In the genomic region with DNA sequence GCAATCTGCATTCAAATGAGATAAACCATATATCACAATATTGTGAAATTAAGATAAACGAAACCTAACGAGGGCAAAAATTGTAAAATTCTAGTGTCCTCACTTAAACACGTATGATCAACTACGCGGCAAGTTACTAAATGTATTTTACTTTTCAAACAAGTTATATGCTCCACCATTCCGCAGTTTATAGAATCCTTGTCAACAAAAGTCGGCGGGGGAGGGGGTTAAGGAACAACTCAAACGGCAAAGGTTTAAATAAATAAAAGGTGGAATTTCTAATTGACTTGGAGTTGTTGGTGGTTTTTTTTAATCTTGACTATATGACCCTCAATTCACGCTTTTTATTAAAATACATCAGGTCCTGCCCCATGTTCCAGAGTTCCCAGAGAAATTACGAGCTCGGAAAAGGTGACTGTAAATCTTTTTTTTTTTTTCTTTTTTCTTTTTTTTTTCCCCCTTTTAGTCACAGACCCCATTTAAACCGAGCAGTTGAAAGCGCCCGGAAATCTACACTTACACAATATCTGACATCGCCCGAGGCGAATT, we compare ENCODE assay signal across 8 mouse cellular contexts. TPM values are rescaled to one million over a fixed set of nuclear protein-coding genes. Genes with fewer than 3 reads are reported as not detected.
DNase-seq lines count a peak whose midpoint lies in the region; ATAC-seq lines count a peak whose summit lies in the region.

No protein-coding gene starts in this region.

- no peaks in the 10 kb centered on the region for H3K36me3 ChIP-seq in heart, embryonic 11.5 days (ENCODE audit: control insufficient read depth, insufficient read depth, low read length)
- no peaks in the 10 kb centered on the region for H3K36me3 ChIP-seq in embryonic facial prominence, embryonic 11.5 days (replicated peaks; ENCODE audit: control insufficient read depth, insufficient read depth, low read depth, low read length)
- no peaks in the 10 kb centered on the region for H3K36me3 ChIP-seq in limb, embryonic 13.5 days

- ATAC-seq in heart, embryonic 11.5 days (replicated peaks; ENCODE audit: insufficient number of reproducible peaks, low FRiP score, low TSS enrichment): no peak
- ATAC-seq in embryonic facial prominence, embryonic 11.5 days (replicated peaks; ENCODE audit: insufficient number of reproducible peaks, low FRiP score, low TSS enrichment, low read depth): no peak
- no peak for ATAC-seq in limb, embryonic 13.5 days (ENCODE audit: low FRiP score, low read depth)

- peak overlapping the region; percentile 99 for H3K27ac ChIP-seq in heart, embryonic 11.5 days (ENCODE audit: low read depth, low read length)
- peak overlapping the region; percentile 88; the same call in 1 of the 2 replicates for H3K27ac ChIP-seq in embryonic facial prominence, embryonic 11.5 days (replicated peaks; ENCODE audit: low read depth, low read length)
- peak overlapping the region; percentile 94; the same call in 1 of the 2 replicates for H3K27ac ChIP-seq in limb, embryonic 13.5 days

- DNase-seq in heart, postnatal 14 days: no peak
- peak; percentile 82 for DNase-seq in 416B (ENCODE audit: low read depth)
- DNase-seq in embryonic facial prominence, embryonic 11.5 days (ENCODE audit: low spot score): peak; percentile 6
- DNase-seq in urinary bladder, postnatal 36 days (ENCODE audit: low spot score in 2 of 2): no peak
- DNase-seq in c-Kit-positive CD71-positive TER-119-positive erythroid progenitor cells, embryonic 14.5 days (ENCODE audit: low spot score): no peak
- DNase-seq in ovary, postnatal 14 days (ENCODE audit: low spot score): no peak

- H3K4me1 ChIP-seq in heart, embryonic 11.5 days (ENCODE audit: control insufficient read depth, insufficient read depth, low read length): 0 out of 2 replicates have a peak, but pooled peaks cover 7% of the 10 kb centered on the region
- no peaks in the 10 kb centered on the region; the same call in 1 of the 2 replicates for H3K4me1 ChIP-seq in embryonic facial prominence, embryonic 11.5 days (ENCODE audit: control insufficient read depth, insufficient read depth, low read length)
- H3K4me1 ChIP-seq in limb, embryonic 13.5 days: peaks cover 20% of the 10 kb centered on the region

- H3K4me3 ChIP-seq in heart, embryonic 11.5 days (ENCODE audit: low read depth, low read length): peak overlapping the region; percentile 95
- peak overlapping the region; percentile 74 for H3K4me3 ChIP-seq in embryonic facial prominence, embryonic 11.5 days (ENCODE audit: low read depth, low read length)
- peak overlapping the region; percentile 90 for H3K4me3 ChIP-seq in limb, embryonic 13.5 days

- intact Hi-C loops in heart, postnatal 14 days (cut with DNase I): loop anchor here (2.0 kb wide), 1 partner anchor 359 kb away; a partner anchor contains a TSS

- peak overlapping the region; percentile 86 for H3K4me2 ChIP-seq in heart, embryonic 11.5 days
- peak overlapping the region; percentile 80 for H3K4me2 ChIP-seq in embryonic facial prominence, embryonic 11.5 days (ENCODE audit: low read depth, low read length)
- H3K4me2 ChIP-seq in limb, embryonic 13.5 days (replicated peaks): peak overlapping the region; percentile 75

- H3K9ac ChIP-seq in heart, embryonic 11.5 days (ENCODE audit: low read depth, low read length): peak overlapping the region; percentile 98
- peak overlapping the region; percentile 89 for H3K9ac ChIP-seq in embryonic facial prominence, embryonic 11.5 days (replicated peaks; ENCODE audit: low read length)
- H3K9ac ChIP-seq in limb, embryonic 13.5 days: peak overlapping the region; percentile 93

- 5% methylated on average over 18 of the region's 18 CpGs for WGBS in heart, embryonic 11.5 days (ENCODE audit: insufficient replicate concordance)
- 6% methylated on average over 18 of the region's 18 CpGs for WGBS in embryonic facial prominence, embryonic 11.5 days
- 4% methylated on average over 18 of the region's 18 CpGs for WGBS in limb, embryonic 13.5 days

- no peaks in the 10 kb centered on the region for H3K9me3 ChIP-seq in heart, embryonic 11.5 days (replicated peaks; ENCODE audit: control insufficient read depth, low read length)
- no peaks in the 10 kb centered on the region for H3K9me3 ChIP-seq in embryonic facial prominence, embryonic 11.5 days (replicated peaks; ENCODE audit: control insufficient read depth, low read length)
- no peaks in the 10 kb centered on the region for H3K9me3 ChIP-seq in limb, embryonic 13.5 days

- no peaks in the 10 kb centered on the region for H3K27me3 ChIP-seq in heart, embryonic 11.5 days (ENCODE audit: control insufficient read depth, insufficient read depth, low read length)
- H3K27me3 ChIP-seq in embryonic facial prominence, embryonic 11.5 days (ENCODE audit: control insufficient read depth, insufficient read depth, low read length): no peaks in the 10 kb centered on the region
- no peaks in the 10 kb centered on the region for H3K27me3 ChIP-seq in limb, embryonic 13.5 days

RNA-seq across cellular contexts. Expression of a gene that starts 1.1 kb away (rescaled TPM):
- polyA plus RNA-seq in heart, embryonic 11.5 days (2014; fragmentation: Nextera tagmentation; extraction: Ambion mirVana): 48.4 and 51.3 TPM in 2 replicates
- total RNA-seq in heart, postnatal 14 days (2021): 10 to 100 TPM; 44.2 to 46.5 TPM
- polyA plus RNA-seq in embryonic facial prominence, embryonic 11.5 days (2014; fragmentation: Nextera tagmentation; extraction: Ambion mirVana): 47.0 and 48.4 TPM in 2 replicates
- 37.4 and 40.4 TPM in 2 replicates for polyA plus RNA-seq in limb, embryonic 13.5 days (2015; fragmentation: Nextera tagmentation; extraction: Ambion mirVana)

RNA-seq across cellular contexts. Expression of a gene that starts 33.3 kb away (rescaled TPM):
- 30.8 and 34.2 TPM in 2 replicates for polyA plus RNA-seq in heart, embryonic 11.5 days (2014; fragmentation: Nextera tagmentation; extraction: Ambion mirVana)
- 100 to 1,000 TPM; 247 to 266 TPM for total RNA-seq in heart, postnatal 14 days (2021)
- polyA plus RNA-seq in embryonic facial prominence, embryonic 11.5 days (2014; fragmentation: Nextera tagmentation; extraction: Ambion mirVana): 29.9 and 32.2 TPM in 2 replicates
- polyA plus RNA-seq in limb, embryonic 13.5 days (2015; fragmentation: Nextera tagmentation; extraction: Ambion mirVana): 25.2 and 25.8 TPM in 2 replicates

Comparison
In these comparisons a context has a peak if more than half of its experiments do, and no peak if none do; other contexts are left out.
1. DNase-seq: peak in 416B (single experiment) and embryonic facial prominence, embryonic 11.5 days (single experiment); none in heart, postnatal 14 days (0 of 2), urinary bladder, postnatal 36 days (0 of 2), c-Kit-positive CD71-positive TER-119-positive erythroid progenitor cells, embryonic 14.5 days (single experiment) and ovary, postnatal 14 days (single experiment).
2. Peak in every context shown above with its lines, with median percentiles within 50 percentile points of each other: H3K27ac ChIP-seq, H3K4me2 ChIP-seq, H3K4me3 ChIP-seq and H3K9ac ChIP-seq.